Mouse (Mus musculus): ENCODE results near the gene Cd99l2.
"Not testable (repeated sequence)": the region's sequence is repeated elsewhere in the genome, so short reads cannot be mapped to it uniquely, and the experiment has no call there.

The Cd99l2 gene

GRCm38 (mm10) chrX:71492634-71493278 is at the start of gene Cd99l2:
TSS of gene Cd99l2 (minus strand) at chrX:71492849.
- DNase-seq (ENCODE audit: low read depth, low spot score), result peak; percentile 93

GRCm38 (mm10) chrX:71540821-71541510 is 48.3 kb upstream of the Cd99l2 start:
- peak; percentile 16 for DNase-seq (ENCODE audit: low read depth, low spot score)

- DNase-seq (ENCODE audit: low read depth, low spot score), result no peak
Observed at GRCm38 (mm10) chrX:71537791-71538190, 45.1 kb upstream of the Cd99l2 start.

GRCm38 (mm10) chrX:71534102-71534501 is 41.5 kb upstream of the Cd99l2 start:
- no peak for DNase-seq (ENCODE audit: low read depth, low spot score)

- DNase-seq (ENCODE audit: low read depth, low spot score), result peak; percentile 6
Observed at GRCm38 (mm10) chrX:71532635-71533034, 40.0 kb upstream of the Cd99l2 start.

GRCm38 (mm10) chrX:71528646-71529045 is 36.0 kb upstream of the Cd99l2 start:
- peak; percentile 32 for DNase-seq (ENCODE audit: low read depth, low spot score)

GRCm38 (mm10) chrX:71528150-71528549 is 35.5 kb upstream of the Cd99l2 start:
- no peak for DNase-seq (ENCODE audit: low read depth, low spot score)

GRCm38 (mm10) chrX:71527461-71527860 is 34.8 kb upstream of the Cd99l2 start:
- no peak for DNase-seq (ENCODE audit: low read depth, low spot score)

- DNase-seq (ENCODE audit: low read depth, low spot score), result no peak
Observed at GRCm38 (mm10) chrX:71525593-71526299, 33.1 kb upstream of the Cd99l2 start.

GRCm38 (mm10) chrX:71524310-71524709 is 31.7 kb upstream of the Cd99l2 start:
- peak; percentile 3 for DNase-seq (ENCODE audit: low read depth, low spot score)

GRCm38 (mm10) chrX:71522889-71523288 is 30.2 kb upstream of the Cd99l2 start:
- DNase-seq (ENCODE audit: low read depth, low spot score), result no peak

- no peak for DNase-seq (ENCODE audit: low read depth, low spot score)
Observed at GRCm38 (mm10) chrX:71519252-71519651, 26.6 kb upstream of the Cd99l2 start.

GRCm38 (mm10) chrX:71506591-71506990 is 13.9 kb upstream of the Cd99l2 start:
- not testable (repeated sequence) for DNase-seq (ENCODE audit: low read depth, low spot score)

- peak; percentile 70 for DNase-seq (ENCODE audit: low read depth, low spot score)
Observed at GRCm38 (mm10) chrX:71493279-71493656, 619 bp upstream of the Cd99l2 start.

GRCm38 (mm10) chrX:71491931-71492633 is 567 bp downstream of the Cd99l2 start:
- DNase-seq (ENCODE audit: low read depth, low spot score), result peak; percentile 12

- DNase-seq (ENCODE audit: low read depth, low spot score), result no peak
Observed at GRCm38 (mm10) chrX:71489353-71489752, 3.3 kb downstream of the Cd99l2 start.

GRCm38 (mm10) chrX:71482244-71482643 is 10.4 kb downstream of the Cd99l2 start:
- no peak for DNase-seq (ENCODE audit: low read depth, low spot score)

- no peak for DNase-seq (ENCODE audit: low read depth, low spot score)
Observed at GRCm38 (mm10) chrX:71475992-71476391, 16.7 kb downstream of the Cd99l2 start.

GRCm38 (mm10) chrX:71475497-71475896 is 17.2 kb downstream of the Cd99l2 start:
- DNase-seq (ENCODE audit: low read depth, low spot score), result no peak

GRCm38 (mm10) chrX:71475084-71475483 is 17.6 kb downstream of the Cd99l2 start:
- DNase-seq (ENCODE audit: low read depth, low spot score), result no peak

GRCm38 (mm10) chrX:71474296-71474956 is 18.2 kb downstream of the Cd99l2 start:
- DNase-seq (ENCODE audit: low read depth, low spot score), result no peak

All from brain, adult 2 months (tissue).